Mouse (Mus musculus) C2C12 (cell line): ENCODE measurements around the gene Brd2.

Experiments used
- CTCF ChIP-seq: IDR thresholded peaks from one replicate; pipeline ENCODE4 v1.5.1; 2011; ENCODE audit not compliant: control insufficient read depth, insufficient read depth, insufficient read length
- MAX ChIP-seq: IDR thresholded peaks from one replicate; pipeline ENCODE4 v1.6.1; 2011; ENCODE audit warnings: mild to moderate bottlenecking, control low read depth
- USF1 ChIP-seq: IDR thresholded peaks from one replicate; pipeline ENCODE4 v1.6.1; 2011; ENCODE audit warnings: low read depth, mild to moderate bottlenecking, control low read depth, moderate library complexity

- TF ChIP-seq USF1 (no peak), CTCF (no peak), MAX (no peak)
Measured at GRCm38 (mm10) chr17:34094283-34095035, 28.0 kb downstream of the Brd2 start.
